14 mouse cellular contexts compared by ENCODE assay signal in the genomic region with DNA sequence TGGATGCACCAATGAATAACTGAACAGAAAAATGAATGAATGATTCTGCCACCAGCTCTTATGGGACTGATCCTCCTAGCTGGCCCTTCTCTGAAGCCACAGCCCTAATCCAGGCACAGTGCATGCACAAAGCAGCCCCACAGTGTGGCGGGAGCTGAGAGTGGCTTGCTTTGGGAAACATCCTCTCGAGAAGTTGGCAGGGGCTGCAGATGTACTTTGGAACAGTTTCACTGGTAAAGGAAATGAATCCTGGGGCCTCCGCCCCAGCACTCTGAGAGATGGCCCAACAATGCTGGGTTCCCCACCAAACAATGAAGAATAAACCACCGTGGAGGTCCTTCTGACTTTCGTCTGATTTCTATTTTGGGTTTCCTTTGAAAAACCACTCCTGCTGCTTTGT.
A peak's percentile ranks its signal among the peaks of the same experiment; 100 is the strongest.
DNase-seq lines count a peak whose midpoint lies in the region; ATAC-seq and TF ChIP-seq lines count a peak whose summit lies in the region.
"Had no signal": no experiment of that assay in that cellular context is flagged by ENCODE, and none has a peak within 500 bp of the region (broad histone marks: within the 10 kb centered on the region; RNA-seq: fewer than 3 reads in every experiment).

No protein-coding gene starts in this region.

- no peak overlapping the region for H3K4me3 ChIP-seq in forebrain, embryonic 11.5 days (ENCODE audit: low read depth, low read length)
- H3K4me3 ChIP-seq in forebrain, postnatal 0 days (ENCODE audit: low read depth, low read length), result no peak overlapping the region
- no peak overlapping the region for H3K4me3 ChIP-seq in kidney, embryonic 15.5 days (replicated peaks)
- H3K4me3 ChIP-seq: liver, embryonic 12.5 days; midbrain, embryonic 15.5 days had no signal

- no peak for ATAC-seq in forebrain, embryonic 11.5 days (replicated peaks; ENCODE audit: low FRiP score)
- ATAC-seq in forebrain, postnatal 0 days, result no peak
- no peak for ATAC-seq in kidney, embryonic 15.5 days (replicated peaks; ENCODE audit: low FRiP score)
- ATAC-seq: activated CD4-positive, CD25-positive, alpha-beta regulatory T cell, adult 4 months; liver, embryonic 12.5 days; midbrain, embryonic 15.5 days had no signal

- no peaks in the 10 kb centered on the region for H3K9me3 ChIP-seq in forebrain, embryonic 11.5 days (ENCODE audit: control insufficient read depth, low read length)
- no peaks in the 10 kb centered on the region for H3K9me3 ChIP-seq in forebrain, postnatal 0 days (ENCODE audit: low read length)
- H3K9me3 ChIP-seq in kidney, embryonic 15.5 days (replicated peaks), result no peaks in the 10 kb centered on the region
- H3K9me3 ChIP-seq: liver, embryonic 12.5 days; midbrain, embryonic 15.5 days had no signal

- no peak overlapping the region for H3K9ac ChIP-seq in forebrain, embryonic 11.5 days (ENCODE audit: low read length)
- H3K9ac ChIP-seq in forebrain, postnatal 0 days, result no peak overlapping the region
- H3K9ac ChIP-seq in kidney, embryonic 15.5 days, result no peak overlapping the region
- H3K9ac ChIP-seq: liver, embryonic 12.5 days; midbrain, embryonic 15.5 days had no signal

- 64% methylated on average over 5 of the region's 5 CpGs for WGBS in forebrain, embryonic 11.5 days
- WGBS in forebrain, postnatal 0 days, result 31% methylated on average over 5 of the region's 5 CpGs
- WGBS in kidney, embryonic 15.5 days, result 77% methylated on average over 5 of the region's 5 CpGs

- 0 out of 2 replicates have a peak overlapping the region, but pooled peaks have one; percentile 13 for H3K27ac ChIP-seq in forebrain, embryonic 11.5 days (ENCODE audit: low read depth, low read length)
- H3K27ac ChIP-seq in forebrain, postnatal 0 days (ENCODE audit: low read depth, low read length), result no peak overlapping the region
- no peak overlapping the region for H3K27ac ChIP-seq in kidney, embryonic 15.5 days
- H3K27ac ChIP-seq: liver, embryonic 12.5 days; midbrain, embryonic 15.5 days had no signal

- DNase-seq in forebrain, embryonic 11.5 days (ENCODE audit: low spot score), result no peak
- DNase-seq in forebrain, postnatal 0 days, result no peak
- peak; percentile 48 to 65 for DNase-seq in kidney, postnatal 25 days
- DNase-seq in heart, postnatal 36 days, result peak; percentile 26 to 29
- peak; percentile 59 for DNase-seq in lung, postnatal 36 days
- no peak for DNase-seq in left cerebral cortex, adult 18-20 months (ENCODE audit: low spot score in 2 of 2)
- DNase-seq in thymus, postnatal 4 days, result no peak
- DNase-seq: embryo, embryonic 11 days; spleen, adult 18-20 months; thymus, postnatal 25 days had no signal

- no peaks in the 10 kb centered on the region for H3K36me3 ChIP-seq in forebrain, embryonic 11.5 days (ENCODE audit: control insufficient read depth, insufficient read depth, low read length)
- H3K36me3 ChIP-seq in forebrain, postnatal 0 days (ENCODE audit: insufficient read depth), result no peaks in the 10 kb centered on the region
- H3K36me3 ChIP-seq in kidney, embryonic 15.5 days, result no peaks in the 10 kb centered on the region
- H3K36me3 ChIP-seq: liver, embryonic 12.5 days; midbrain, embryonic 15.5 days had no signal

- no peak; the same call in 1 of the 2 replicates for TF ChIP-seq CTCF in forebrain, postnatal 0 days (IDR thresholded peaks at IDR 0.05; ENCODE audit: low read depth)

- intact Hi-C loops in heart, postnatal 36 days (cut with DNase I), result no loop called here

- peaks cover 18% of the 10 kb centered on the region; the same call in 1 of the 2 replicates for H3K4me1 ChIP-seq in forebrain, embryonic 11.5 days (replicated peaks; ENCODE audit: control insufficient read depth, insufficient read depth, low read length)
- H3K4me1 ChIP-seq in forebrain, postnatal 0 days (ENCODE audit: insufficient read depth), result peaks cover 5% of the 10 kb centered on the region; the same call in 1 of the 2 replicates
- H3K4me1 ChIP-seq in kidney, embryonic 15.5 days, result peaks cover 82% of the 10 kb centered on the region
- H3K4me1 ChIP-seq: liver, embryonic 12.5 days had no signal

- H3K4me2 ChIP-seq in forebrain, embryonic 11.5 days (ENCODE audit: low read depth, low read length, severe bottlenecking), result no peak overlapping the region
- no peak overlapping the region for H3K4me2 ChIP-seq in forebrain, postnatal 0 days (ENCODE audit: low read depth)
- H3K4me2 ChIP-seq in kidney, embryonic 15.5 days, result no peak overlapping the region
- H3K4me2 ChIP-seq: liver, embryonic 12.5 days; midbrain, embryonic 15.5 days had no signal

- H3K27me3 ChIP-seq in forebrain, embryonic 11.5 days (ENCODE audit: control insufficient read depth, insufficient read depth, low read length), result no peaks in the 10 kb centered on the region
- no peaks in the 10 kb centered on the region for H3K27me3 ChIP-seq in forebrain, postnatal 0 days (ENCODE audit: insufficient read depth, low read length)
- H3K27me3 ChIP-seq in kidney, embryonic 15.5 days, result no peaks in the 10 kb centered on the region
- H3K27me3 ChIP-seq: liver, embryonic 12.5 days; midbrain, embryonic 15.5 days had no signal

Comparison
In these comparisons a context has a peak if more than half of its experiments do, and no peak if none do; other contexts are left out.
1. DNase-seq: peak in kidney, postnatal 25 days (2 of 2), heart, postnatal 36 days (2 of 2) and lung, postnatal 36 days (single experiment); none in forebrain, embryonic 11.5 days (single experiment), forebrain, postnatal 0 days (single experiment), left cerebral cortex, adult 18-20 months (0 of 2) and thymus, postnatal 4 days (single experiment).